Mouse (Mus musculus) mouse trophoblast stem cell (cell line): ENCODE measurements around the gene Vmn1r165.
"Not testable (repeated sequence)": the region's sequence is repeated elsewhere in the genome, so short reads cannot be mapped to it uniquely, and the experiment has no call there.

Experiments used
- in situ Hi-C, 2 experiments: fragments of 300-500 bp; cut with MseI, MboI; formaldehyde crosslinking; loops; 2 replicates in 1 of 2; 3 replicates in 1 of 2; pipeline ENCODE4 v1.15.1; 2025

Vmn1r165 gene

GRCm38 (mm10) chr7:23217032-23217431 is at the start of gene Vmn1r165:
TSS of gene Vmn1r165 (plus strand) at chr7:23217332.
- in situ Hi-C loops = not testable (repeated sequence)

- in situ Hi-C loops = not testable (repeated sequence)
Measured at GRCm38 (mm10) chr7:23251582-23251981, 34.5 kb downstream of the Vmn1r165 start, which contains the start of gene Vmn1r166. TSS of gene Vmn1r166 (minus strand) at chr7:23251682.
